Mouse (Mus musculus): Measurements from ENCODE around the gene Dtymk. TPM values are rescaled to one million over a fixed set of nuclear protein-coding genes. Genes with fewer than 3 reads are reported as not detected.

Dtymk gene
- total RNA-seq, 1 experiment: 304 TPM

DNA sequence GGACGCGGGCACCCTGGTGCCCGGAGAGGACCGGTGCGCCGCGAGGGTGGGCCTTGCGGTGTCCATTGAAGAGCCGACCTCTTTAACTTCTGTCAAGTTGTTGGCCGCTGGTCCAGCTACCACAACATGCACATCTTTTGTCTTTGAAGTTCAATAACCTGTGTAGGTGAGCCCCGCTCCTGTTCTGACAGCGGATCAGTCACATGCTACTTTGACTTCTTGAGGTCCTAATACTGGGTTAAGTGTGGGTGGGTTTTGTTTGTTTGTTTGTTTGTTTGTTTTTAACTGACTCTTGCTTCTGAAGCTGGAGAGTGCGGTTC is 46.5 kb downstream of the Dtymk start:
- TF ChIP-seq MAFK (IDR thresholded peaks at IDR 0.05; ENCODE audit: insufficient read depth, low read depth, low read length) (no peak), HCFC1 (IDR thresholded peaks at IDR 0.05; ENCODE audit: borderline replicate concordance, insufficient read depth, low read length) (no peak), ZNF384 (IDR thresholded peaks at IDR 0.05; ENCODE audit: low read depth, low read length) (no peak), CHD2 (IDR thresholded peaks at IDR 0.05; ENCODE audit: low read depth, low read length) (no peak), ZC3H11A (IDR thresholded peaks at IDR 0.05; ENCODE audit: borderline replicate concordance, low read depth, low read length) (no peak)
- Histone ChIP-seq H3K9me3 (ENCODE audit: control insufficient read depth, insufficient read depth, low read depth, low read length) (no peaks in the 10 kb centered on the region), H3K27ac (ENCODE audit: insufficient read depth, low read depth, low read length, poor library complexity, severe bottlenecking) (no peak overlapping the region; the same call in 1 of the 2 replicates), H3K4me1 (ENCODE audit: control insufficient read depth in 2 of 2, insufficient read depth in 2 of 2, low read length in 2 of 2, poor library complexity in 1 of 2) (peaks cover 0 to 8% of the 10 kb centered on the region in 2 experiments; a peak in 3 of 4 replicates), H3K9ac (ENCODE audit: insufficient read depth, low read depth, low read length, poor library complexity, severe bottlenecking) (peak overlapping the region; percentile 85), H3K36me3 (ENCODE audit: control insufficient read depth, insufficient read depth, low read length, poor library complexity, severe bottlenecking) (peaks cover 4% of the 10 kb centered on the region), H3K4me3 (ENCODE audit: insufficient read depth in 1 of 2, low read depth in 1 of 2, low read length in 2 of 2, poor library complexity in 1 of 2, severe bottlenecking in 1 of 2) (peak overlapping the region; percentile 81 to 91)
- DNase-seq (ENCODE audit: low read depth, low spot score): no peak
- in situ Hi-C loops (cut with MboI; ENCODE audit: low sequenced_read_pairs in 2 of 2, unreplicated experiment in 2 of 2): no loop called here

DNA sequence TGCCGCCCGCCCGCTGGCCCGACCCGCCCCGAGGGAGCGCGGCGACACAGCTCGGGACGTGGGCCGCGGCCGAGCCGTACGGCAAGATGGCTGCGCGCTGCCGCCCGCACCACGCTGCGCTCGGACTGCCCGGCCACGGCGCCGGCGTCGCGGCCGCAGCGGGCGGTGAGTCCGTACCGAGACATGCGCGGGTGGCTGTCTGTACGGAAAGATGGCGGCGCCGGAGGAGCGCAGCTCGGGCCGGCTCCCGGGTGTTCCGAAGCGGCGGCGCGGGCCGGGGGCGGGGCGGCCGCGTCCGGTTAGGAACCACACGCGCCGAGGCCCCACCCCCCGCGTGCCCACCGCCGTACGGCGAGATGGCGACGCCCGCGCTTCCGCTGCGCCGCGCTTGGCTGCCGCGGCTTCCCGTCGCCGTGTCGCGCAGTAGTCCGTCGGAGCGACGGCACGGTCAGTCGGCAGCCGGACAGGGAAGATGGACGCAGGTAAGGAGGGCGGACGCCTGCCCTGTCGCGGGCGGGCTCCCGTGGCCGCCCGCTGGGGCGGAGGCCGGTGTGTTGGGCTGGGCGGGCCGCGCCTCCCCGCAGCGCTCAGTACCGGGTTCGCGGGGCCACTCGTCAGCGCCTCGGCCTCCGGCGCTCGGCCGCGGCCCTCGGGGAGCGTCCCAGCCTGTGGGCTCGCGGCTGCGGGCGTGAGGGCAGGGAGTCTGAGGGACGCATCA is 47.0 kb downstream of the Dtymk start, which contains the start of gene Thap4:
Gene Thap4 (minus strand): TSS at position 292 of the 718 bp plus-strand sequence.
- peak within 1 kb of the TSS; percentile 43; the same call in 1 of the 2 replicates for H3K27ac ChIP-seq (ENCODE audit: insufficient read depth, low read depth, low read length, poor library complexity, severe bottlenecking)
- H3K36me3 ChIP-seq (ENCODE audit: control insufficient read depth, insufficient read depth, low read length, poor library complexity, severe bottlenecking): peaks cover 9% of the 10 kb centered on the region
- in situ Hi-C loops (cut with MboI; ENCODE audit: low sequenced_read_pairs in 2 of 2, unreplicated experiment in 2 of 2): no loop called here
- peaks cover 0 to 9% of the 10 kb centered on the region in 2 experiments; a peak in 3 of 4 replicates for H3K4me1 ChIP-seq (ENCODE audit: control insufficient read depth in 2 of 2, insufficient read depth in 2 of 2, low read length in 2 of 2, poor library complexity in 1 of 2)
- H3K4me3 ChIP-seq (ENCODE audit: insufficient read depth in 1 of 2, low read depth in 1 of 2, low read length in 2 of 2, poor library complexity in 1 of 2, severe bottlenecking in 1 of 2): peak within 1 kb of the TSS; percentile 81 to 91
- TF ChIP-seq ZNF384 (IDR thresholded peaks at IDR 0.05; ENCODE audit: low read depth, low read length) (no peak), HCFC1 (IDR thresholded peaks at IDR 0.05; ENCODE audit: borderline replicate concordance, insufficient read depth, low read length) (peak; percentile 77; the same call in 1 of the 2 replicates), MAFK (IDR thresholded peaks at IDR 0.05; ENCODE audit: insufficient read depth, low read depth, low read length) (no peak), CHD2 (IDR thresholded peaks at IDR 0.05; ENCODE audit: low read depth, low read length) (no peak), ZC3H11A (IDR thresholded peaks at IDR 0.05; ENCODE audit: borderline replicate concordance, low read depth, low read length) (no peak)
- peak within 1 kb of the TSS; percentile 85 for H3K9ac ChIP-seq (ENCODE audit: insufficient read depth, low read depth, low read length, poor library complexity, severe bottlenecking)
- no peaks in the 10 kb centered on the region for H3K9me3 ChIP-seq (ENCODE audit: control insufficient read depth, insufficient read depth, low read depth, low read length)
- DNase-seq (ENCODE audit: low read depth, low spot score): no peak

DNA sequence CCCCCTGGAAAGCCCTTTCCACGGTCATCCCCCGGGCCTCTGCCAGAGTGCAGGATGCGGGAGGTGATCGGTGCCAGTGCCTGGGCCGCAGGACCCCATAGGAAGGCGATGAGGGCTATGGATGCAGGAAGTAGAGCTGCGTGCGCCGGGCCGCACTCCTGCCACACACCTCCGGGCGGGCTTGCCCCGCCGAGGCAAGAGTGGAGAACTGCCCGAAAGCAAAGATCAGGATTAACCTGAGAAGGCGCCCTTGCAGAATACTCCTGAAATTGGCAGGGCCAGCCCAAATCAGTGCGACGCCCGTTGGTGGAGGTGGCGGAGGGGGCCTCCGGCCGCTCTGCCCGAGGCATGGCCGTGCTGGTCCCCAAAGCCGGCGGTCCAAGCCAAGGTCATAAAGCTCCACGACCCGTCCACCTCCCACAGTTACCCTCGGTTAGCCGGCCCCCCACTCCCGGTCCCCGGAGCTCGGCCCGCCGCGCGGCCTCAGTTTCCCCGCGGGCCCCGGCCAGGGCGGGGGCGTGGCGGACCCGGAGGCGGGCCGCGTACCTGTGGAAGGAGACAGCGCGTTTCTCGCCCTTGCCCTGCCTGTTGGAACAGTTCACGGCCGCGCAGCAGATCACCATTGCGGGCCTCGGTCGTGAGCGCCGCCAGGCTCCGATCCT is 47.7 kb downstream of the Dtymk start:
- Histone ChIP-seq H3K27ac (ENCODE audit: insufficient read depth, low read depth, low read length, poor library complexity, severe bottlenecking) (peak overlapping the region; percentile 43; the same call in 1 of the 2 replicates), H3K4me3 (ENCODE audit: insufficient read depth in 1 of 2, low read depth in 1 of 2, low read length in 2 of 2, poor library complexity in 1 of 2, severe bottlenecking in 1 of 2) (peak overlapping the region; percentile 81 to 91), H3K36me3 (ENCODE audit: control insufficient read depth, insufficient read depth, low read length, poor library complexity, severe bottlenecking) (peaks cover 15% of the 10 kb centered on the region), H3K9ac (ENCODE audit: insufficient read depth, low read depth, low read length, poor library complexity, severe bottlenecking) (peak overlapping the region; percentile 85), H3K9me3 (ENCODE audit: control insufficient read depth, insufficient read depth, low read depth, low read length) (no peaks in the 10 kb centered on the region), H3K4me1 (ENCODE audit: control insufficient read depth in 2 of 2, insufficient read depth in 2 of 2, low read length in 2 of 2, poor library complexity in 1 of 2) (peaks cover 0 to 12% of the 10 kb centered on the region in 2 experiments; a peak in 3 of 4 replicates)
- no peak for TF ChIP-seq MAFK (IDR thresholded peaks at IDR 0.05; ENCODE audit: insufficient read depth, low read depth, low read length)
- TF ChIP-seq ZC3H11A (IDR thresholded peaks at IDR 0.05; ENCODE audit: borderline replicate concordance, low read depth, low read length): no peak
- no peak for TF ChIP-seq HCFC1 (IDR thresholded peaks at IDR 0.05; ENCODE audit: borderline replicate concordance, insufficient read depth, low read length)
- no peak for TF ChIP-seq CHD2 (IDR thresholded peaks at IDR 0.05; ENCODE audit: low read depth, low read length)
- TF ChIP-seq ZNF384 (IDR thresholded peaks at IDR 0.05; ENCODE audit: low read depth, low read length): no peak
- in situ Hi-C loops (cut with MboI; ENCODE audit: low sequenced_read_pairs in 2 of 2, unreplicated experiment in 2 of 2): no loop called here
- no peak for DNase-seq (ENCODE audit: low read depth, low spot score)

DNA sequence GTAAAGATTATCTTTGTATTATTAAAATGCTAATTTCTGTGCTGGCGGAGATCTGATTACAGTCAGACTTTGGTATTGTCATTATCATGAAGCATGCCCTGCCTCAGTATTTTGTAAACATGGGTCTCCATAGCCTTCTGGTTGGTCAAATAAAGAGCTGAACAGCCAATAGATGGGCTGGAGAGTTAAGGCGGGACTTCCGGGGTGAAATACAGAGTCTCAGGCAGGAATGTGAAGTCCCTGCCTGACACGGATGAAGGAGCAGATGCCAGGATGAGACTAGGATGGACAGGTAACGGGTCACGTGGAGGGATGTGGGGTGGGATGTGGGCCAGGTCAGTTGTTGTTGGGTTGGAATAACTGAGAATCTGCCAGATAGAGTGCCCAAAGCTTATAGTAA is 50.4 kb downstream of the Dtymk start, which contains the start of gene Atg4b:
Gene Atg4b (plus strand): TSS at position 211 of the 400 bp plus-strand sequence.
- no peak within 1 kb of the TSS for H3K27ac ChIP-seq (ENCODE audit: insufficient read depth, low read depth, low read length, poor library complexity, severe bottlenecking)
- no peak within 1 kb of the TSS for H3K9ac ChIP-seq (ENCODE audit: insufficient read depth, low read depth, low read length, poor library complexity, severe bottlenecking)
- H3K4me3 ChIP-seq (ENCODE audit: insufficient read depth in 1 of 2, low read depth in 1 of 2, low read length in 2 of 2, poor library complexity in 1 of 2, severe bottlenecking in 1 of 2): no peak within 1 kb of the TSS; a peak in 1 of 4 replicates
- peak; percentile 73; the same call in 1 of the 2 replicates for TF ChIP-seq CHD2 (IDR thresholded peaks at IDR 0.05; ENCODE audit: low read depth, low read length)
- TF ChIP-seq ZC3H11A (IDR thresholded peaks at IDR 0.05; ENCODE audit: borderline replicate concordance, low read depth, low read length): no peak
- no peaks in the 10 kb centered on the region for H3K9me3 ChIP-seq (ENCODE audit: control insufficient read depth, insufficient read depth, low read depth, low read length)
- peaks cover 0 to 10% of the 10 kb centered on the region in 2 experiments; a peak in 3 of 4 replicates for H3K4me1 ChIP-seq (ENCODE audit: control insufficient read depth in 2 of 2, insufficient read depth in 2 of 2, low read length in 2 of 2, poor library complexity in 1 of 2)
- no peak for DNase-seq (ENCODE audit: low read depth, low spot score)
- peaks cover 15% of the 10 kb centered on the region for H3K36me3 ChIP-seq (ENCODE audit: control insufficient read depth, insufficient read depth, low read length, poor library complexity, severe bottlenecking)
- in situ Hi-C loops (cut with MboI; ENCODE audit: low sequenced_read_pairs in 2 of 2, unreplicated experiment in 2 of 2): no loop called here
